Mouse (Mus musculus): ENCODE data around the gene Pjvk. TPM values are rescaled to one million over a fixed set of nuclear protein-coding genes. Genes with fewer than 3 reads are reported as not detected.

Pjvk gene
- 0.78 and 0.88 TPM in 2 replicates for polyA plus RNA-seq (2014; fragmentation: Nextera tagmentation; extraction: Ambion mirVana)

DNA sequence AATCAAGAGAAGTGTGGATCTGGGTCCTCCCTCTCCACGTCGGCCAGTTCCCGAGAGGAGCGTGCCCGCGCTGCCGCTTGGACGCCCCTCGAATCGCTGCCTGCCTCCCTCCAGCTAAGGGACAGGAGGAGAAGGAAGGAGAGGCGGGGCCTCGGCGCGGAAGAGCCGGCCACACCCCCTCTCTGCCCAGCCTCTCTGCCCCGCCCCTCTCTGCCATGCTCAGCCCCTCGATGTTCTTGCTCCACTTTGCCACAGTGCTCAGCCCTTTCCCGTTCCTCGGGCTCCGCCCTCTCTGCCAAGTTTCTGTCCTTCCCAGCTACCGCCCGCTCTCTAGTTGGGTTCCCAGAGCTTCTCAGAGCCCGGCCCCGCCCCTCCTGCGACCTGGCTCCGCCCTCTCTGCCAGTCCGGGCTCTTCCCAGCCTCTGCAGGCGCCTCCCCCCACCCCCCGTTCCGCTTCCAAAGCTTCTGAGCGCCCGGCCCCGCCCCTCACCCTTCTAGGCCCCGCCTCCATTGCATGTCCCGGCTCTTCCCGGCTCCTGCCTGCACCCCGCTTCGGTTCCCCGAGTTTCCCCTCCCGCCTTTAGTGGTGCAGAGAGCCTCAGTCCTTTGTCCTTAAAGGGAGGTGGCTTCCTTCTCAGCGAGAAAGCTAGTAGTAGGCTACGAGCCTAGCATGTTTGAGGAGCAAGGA, at the start of gene Pjvk, which contains the start of gene Prkra:
Gene Pjvk (plus strand): TSS at position 594 of the 688 bp plus-strand sequence.
Gene Prkra (minus strand): TSS at position 133 of the 688 bp plus-strand sequence.
- Histone ChIP-seq H3K36me3 (ENCODE audit: insufficient read depth) (0 out of 2 replicates have a peak, but pooled peaks cover 3% of the 10 kb centered on the region), H3K4me2 (peak within 1 kb of the TSS; percentile 82), H3K9ac (peak within 1 kb of the TSS; percentile 68), H3K27ac (ENCODE audit: low read depth) (peak within 1 kb of the TSS; percentile 92), H3K9me3 (ENCODE audit: low read depth, low read length) (no peaks in the 10 kb centered on the region), H3K4me3 (ENCODE audit: low read depth, low read length) (peak within 1 kb of the TSS; percentile 63), H3K27me3 (ENCODE audit: insufficient read depth, low read length) (no peaks in the 10 kb centered on the region), H3K4me1 (ENCODE audit: insufficient read depth) (peaks cover 6% of the 10 kb centered on the region)
- WGBS, result under 1% methylated on average over 30 of the region's 42 CpGs
- DNase-seq (peak; percentile 97), ATAC-seq (ENCODE audit: insufficient read depth) (peak; percentile 99)
- no peak for TF ChIP-seq CTCF (IDR thresholded peaks at IDR 0.05; ENCODE audit: low read depth)

DNA sequence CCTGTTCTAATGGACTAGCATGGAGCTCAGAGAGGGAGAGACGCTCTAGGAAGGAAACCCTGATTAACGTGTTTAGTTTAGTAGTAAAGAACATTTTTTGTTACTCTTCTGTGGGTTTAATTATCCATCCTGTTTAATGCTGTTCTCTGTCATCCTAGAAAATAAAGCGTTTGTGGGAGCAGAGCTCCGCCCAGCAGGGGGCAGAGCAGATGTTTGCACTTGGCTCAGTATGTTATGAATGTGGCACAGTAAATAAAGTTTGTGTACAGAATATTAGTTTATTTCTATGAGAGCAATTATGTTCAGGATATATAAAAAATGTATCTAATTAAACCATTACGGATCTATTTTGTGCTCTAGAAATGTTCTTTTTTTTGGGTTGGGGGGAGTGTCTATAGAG, 49.1 kb upstream of the Pjvk start:
- TF ChIP-seq CTCF (IDR thresholded peaks at IDR 0.05; ENCODE audit: low read depth), result peak; percentile 48
- no peak overlapping the region for H3K27ac ChIP-seq (ENCODE audit: low read depth)
- no peak overlapping the region for H3K9ac ChIP-seq
- no peaks in the 10 kb centered on the region for H3K4me1 ChIP-seq (ENCODE audit: insufficient read depth)
- H3K4me3 ChIP-seq (ENCODE audit: low read depth, low read length), result no peak overlapping the region
- WGBS, result 69% methylated on average over 5 of the region's 5 CpGs
- ATAC-seq (ENCODE audit: insufficient read depth) (no peak), DNase-seq (peak; percentile 45)
- no peak overlapping the region for H3K4me2 ChIP-seq
- no peaks in the 10 kb centered on the region for H3K36me3 ChIP-seq (ENCODE audit: insufficient read depth)
- no peaks in the 10 kb centered on the region for H3K9me3 ChIP-seq (ENCODE audit: low read depth, low read length)
- no peaks in the 10 kb centered on the region for H3K27me3 ChIP-seq (ENCODE audit: insufficient read depth, low read length)

DNA sequence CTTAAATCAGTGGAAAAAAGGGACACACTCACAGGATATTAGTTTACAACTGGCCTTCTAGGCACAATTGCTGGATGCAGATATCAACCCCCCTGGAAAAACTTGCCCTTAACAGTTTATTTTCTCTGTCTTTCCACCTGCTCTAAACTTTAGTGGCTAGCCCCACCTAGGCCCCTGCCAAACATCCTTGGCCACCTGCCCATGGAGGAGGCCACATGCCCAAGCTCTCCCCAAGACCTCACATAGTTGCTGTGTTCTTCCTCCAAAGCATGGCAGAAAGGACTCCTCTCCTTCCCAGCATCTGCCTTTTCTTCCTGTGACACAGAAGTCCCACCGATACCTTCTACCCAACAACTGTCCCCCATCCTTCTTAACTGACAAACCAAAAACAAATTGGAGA, 46.0 kb upstream of the Pjvk start:
- TF ChIP-seq CTCF (IDR thresholded peaks at IDR 0.05; ENCODE audit: low read depth), result no peak
- no peak for ATAC-seq (ENCODE audit: insufficient read depth)
- 87% methylated on average over 1 of the region's 1 CpGs for WGBS

DNA sequence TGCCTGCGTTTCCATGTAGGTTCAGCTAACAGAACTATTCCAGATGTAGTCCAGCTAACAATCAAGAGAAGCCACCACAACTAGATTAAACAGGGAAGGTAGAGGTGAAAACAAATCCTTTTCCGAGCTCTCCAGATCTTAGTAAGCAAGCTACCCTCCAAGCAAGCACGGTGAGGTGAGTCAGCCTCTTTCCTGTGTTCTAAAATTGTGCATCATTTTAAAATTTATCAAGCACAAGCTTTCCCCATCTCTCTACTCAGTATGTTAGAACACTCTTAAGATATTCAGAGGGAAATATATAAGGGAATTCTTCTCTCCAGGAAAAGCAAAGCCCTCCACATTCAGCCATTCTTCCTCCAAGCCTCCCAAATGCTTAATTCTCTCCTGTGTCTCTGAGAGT, 41.6 kb upstream of the Pjvk start:
- Histone ChIP-seq H3K9me3 (ENCODE audit: low read depth, low read length) (no peaks in the 10 kb centered on the region), H3K36me3 (ENCODE audit: insufficient read depth) (no peaks in the 10 kb centered on the region), H3K9ac (no peak overlapping the region), H3K27ac (ENCODE audit: low read depth) (no peak overlapping the region), H3K27me3 (ENCODE audit: insufficient read depth, low read length) (no peaks in the 10 kb centered on the region), H3K4me1 (ENCODE audit: insufficient read depth) (no peaks in the 10 kb centered on the region), H3K4me3 (ENCODE audit: low read depth, low read length) (no peak overlapping the region), H3K4me2 (no peak overlapping the region)
- no peak for TF ChIP-seq CTCF (IDR thresholded peaks at IDR 0.05; ENCODE audit: low read depth)
- 80% methylated on average over 3 of the region's 3 CpGs for WGBS
- no peak for DNase-seq
- no peak for ATAC-seq (ENCODE audit: insufficient read depth)

More for the DNA sequence above, 46.0 kb upstream of the Pjvk start:
- Histone ChIP-seq H3K9ac (no peak overlapping the region), H3K36me3 (ENCODE audit: insufficient read depth) (no peaks in the 10 kb centered on the region), H3K4me2 (no peak overlapping the region), H3K9me3 (ENCODE audit: low read depth, low read length) (no peaks in the 10 kb centered on the region), H3K4me1 (ENCODE audit: insufficient read depth) (no peaks in the 10 kb centered on the region), H3K27me3 (ENCODE audit: insufficient read depth, low read length) (no peaks in the 10 kb centered on the region), H3K4me3 (ENCODE audit: low read depth, low read length) (no peak overlapping the region), H3K27ac (ENCODE audit: low read depth) (no peak overlapping the region)
- no peak for DNase-seq

DNA sequence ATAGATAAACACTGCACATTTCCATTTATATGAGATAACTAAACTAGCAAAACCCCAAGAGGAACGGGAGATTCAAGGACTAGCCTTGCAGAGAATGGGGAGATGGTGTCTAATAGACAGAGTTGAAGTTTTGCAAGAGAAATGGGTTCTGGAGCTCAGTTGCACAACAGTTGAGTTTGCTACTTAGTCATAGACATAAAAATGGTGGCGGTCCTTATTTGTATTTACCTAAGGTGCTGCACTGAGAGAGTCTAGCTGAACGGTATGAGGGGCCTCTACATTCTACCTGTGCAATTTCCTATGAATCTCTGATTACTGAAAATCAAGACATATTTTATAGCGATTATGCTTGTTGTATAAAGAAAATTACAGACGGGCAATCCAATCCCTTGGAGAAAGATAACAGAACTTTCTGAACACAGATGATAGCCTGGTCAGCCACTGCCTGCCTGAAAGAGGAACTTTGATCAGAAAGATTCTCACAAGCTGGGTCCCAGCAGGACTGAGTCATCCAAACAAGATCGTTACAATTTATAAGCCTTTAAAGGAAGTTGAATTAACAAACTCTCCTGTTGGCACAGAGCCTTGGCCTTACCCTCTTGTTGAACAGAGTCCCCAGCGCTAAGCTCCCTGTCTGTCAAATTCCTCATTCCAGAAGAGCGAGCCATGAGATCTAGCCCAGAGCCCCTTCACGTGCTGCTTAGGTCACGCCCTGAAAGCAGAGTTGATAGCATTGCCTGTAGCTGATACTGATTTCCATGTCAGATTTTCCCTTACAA, 37.8 kb upstream of the Pjvk start:
- no peak overlapping the region for H3K4me3 ChIP-seq (ENCODE audit: low read depth, low read length)
- DNase-seq, result peak; percentile 31
- TF ChIP-seq CTCF (IDR thresholded peaks at IDR 0.05; ENCODE audit: low read depth), result no peak
- ATAC-seq (ENCODE audit: insufficient read depth), result no peak
- H3K27ac ChIP-seq (ENCODE audit: low read depth), result no peak overlapping the region
- no peaks in the 10 kb centered on the region for H3K27me3 ChIP-seq (ENCODE audit: insufficient read depth, low read length)
- H3K36me3 ChIP-seq (ENCODE audit: insufficient read depth), result no peaks in the 10 kb centered on the region
- H3K9me3 ChIP-seq (ENCODE audit: low read depth, low read length), result no peaks in the 10 kb centered on the region
- H3K9ac ChIP-seq, result no peak overlapping the region
- H3K4me2 ChIP-seq, result no peak overlapping the region
- 63% methylated on average over 10 of the region's 10 CpGs for WGBS
- H3K4me1 ChIP-seq (ENCODE audit: insufficient read depth), result no peaks in the 10 kb centered on the region

DNA sequence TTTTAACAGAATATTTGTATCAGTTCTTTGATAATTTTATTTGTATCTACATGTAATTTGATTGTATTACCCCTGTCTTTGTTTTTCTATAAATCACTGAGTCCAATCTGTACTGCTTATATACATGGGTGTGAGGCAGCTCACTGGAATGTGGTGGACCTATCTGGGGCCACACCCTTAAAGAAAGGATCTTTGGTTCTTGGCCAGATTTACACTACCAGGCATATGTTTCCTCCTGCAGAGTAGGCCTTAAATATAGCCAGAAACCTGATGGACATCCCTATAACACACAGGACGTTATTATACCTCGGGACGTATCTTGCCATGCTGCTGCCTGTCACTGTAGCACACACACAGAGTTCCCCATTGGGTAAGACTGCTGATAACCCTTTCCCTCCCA, 36.3 kb upstream of the Pjvk start:
- DNase-seq (no peak), ATAC-seq (ENCODE audit: insufficient read depth) (no peak)
- no peak overlapping the region for H3K27ac ChIP-seq (ENCODE audit: low read depth)
- no peak overlapping the region for H3K4me3 ChIP-seq (ENCODE audit: low read depth, low read length)
- TF ChIP-seq CTCF (IDR thresholded peaks at IDR 0.05; ENCODE audit: low read depth), result no peak
- H3K36me3 ChIP-seq (ENCODE audit: insufficient read depth), result no peaks in the 10 kb centered on the region
- WGBS, result 79% methylated on average over 3 of the region's 3 CpGs
- no peaks in the 10 kb centered on the region for H3K9me3 ChIP-seq (ENCODE audit: low read depth, low read length)
- no peak overlapping the region for H3K9ac ChIP-seq
- no peak overlapping the region for H3K4me2 ChIP-seq
- no peaks in the 10 kb centered on the region for H3K27me3 ChIP-seq (ENCODE audit: insufficient read depth, low read length)
- H3K4me1 ChIP-seq (ENCODE audit: insufficient read depth), result no peaks in the 10 kb centered on the region

DNA sequence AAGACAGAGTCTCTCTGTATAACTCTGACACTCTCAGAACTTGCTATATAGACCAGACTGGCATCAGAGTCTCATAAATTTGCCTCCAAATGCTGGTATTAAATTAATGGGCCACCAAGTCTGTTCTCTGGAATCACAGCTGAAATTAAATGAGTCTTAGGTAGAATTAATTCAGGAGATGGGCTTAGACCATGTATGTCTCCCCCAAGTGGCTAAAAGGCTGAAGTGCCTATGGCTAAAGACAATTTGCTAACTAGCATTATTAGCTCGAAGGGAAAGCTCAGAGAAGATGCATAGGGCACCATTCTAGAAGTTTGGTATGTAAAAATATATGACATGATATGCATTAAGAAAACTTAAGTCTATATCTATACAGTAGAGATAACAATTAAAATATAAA, 30.2 kb upstream of the Pjvk start:
- DNase-seq (peak; percentile 87), ATAC-seq (ENCODE audit: insufficient read depth) (no peak)
- H3K27ac ChIP-seq (ENCODE audit: low read depth), result no peak overlapping the region
- H3K4me2 ChIP-seq, result no peak overlapping the region
- no peak overlapping the region for H3K4me3 ChIP-seq (ENCODE audit: low read depth, low read length)
- WGBS, result 27% methylated on average over 1 of the region's 1 CpGs
- 0 out of 2 replicates have a peak, but pooled peaks cover 5% of the 10 kb centered on the region for H3K36me3 ChIP-seq (ENCODE audit: insufficient read depth)
- no peak overlapping the region for H3K9ac ChIP-seq
- no peaks in the 10 kb centered on the region for H3K9me3 ChIP-seq (ENCODE audit: low read depth, low read length)
- no peaks in the 10 kb centered on the region for H3K27me3 ChIP-seq (ENCODE audit: insufficient read depth, low read length)
- TF ChIP-seq CTCF (IDR thresholded peaks at IDR 0.05; ENCODE audit: low read depth), result peak; percentile 80
- H3K4me1 ChIP-seq (ENCODE audit: insufficient read depth), result no peaks in the 10 kb centered on the region

All from lung, embryonic 14.5 days (tissue).